Mouse (Mus musculus) stomach, postnatal 0 days (tissue): ENCODE results near the gene Ctnnd2.

Experiments used
- CTCF ChIP-seq: IDR thresholded peaks from 2 replicates; pipeline ENCODE4 v1.5.1; 2016; ENCODE audit warnings: antibody characterized with exemption, low read depth, mild to moderate bottlenecking, moderate library complexity
- EP300 ChIP-seq: optimal IDR thresholded peaks from 2 replicates; pipeline ENCODE3; 2016; ENCODE audit warnings: antibody characterized with exemption

- TF ChIP-seq CTCF: no peak
- TF ChIP-seq EP300: no peak
Observed at GRCm38 (mm10) chr15:30369997-30370396, 197.6 kb downstream of the Ctnnd2 start.
